Mouse (Mus musculus) skeletal muscle tissue, adult 2 months (tissue): ENCODE measurements at regions not wholly inside any gene's neighbourhood (a gene's known extent, or its start where the extent isn't known, plus 50 kb on each side); places are given as distances from the start of the nearest gene placed in this dataset.

ENCODE experiments used
- DNase-seq: peaks from one replicate; pipeline ENCODE4 v3.0.0-alpha.2; 2012; ENCODE audit warnings: low read depth, low spot score

GRCm38 (mm10) chr4:45587202-45587601, 54.9 kb upstream of the Shb start:
- DNase-seq = no peak

DNA sequence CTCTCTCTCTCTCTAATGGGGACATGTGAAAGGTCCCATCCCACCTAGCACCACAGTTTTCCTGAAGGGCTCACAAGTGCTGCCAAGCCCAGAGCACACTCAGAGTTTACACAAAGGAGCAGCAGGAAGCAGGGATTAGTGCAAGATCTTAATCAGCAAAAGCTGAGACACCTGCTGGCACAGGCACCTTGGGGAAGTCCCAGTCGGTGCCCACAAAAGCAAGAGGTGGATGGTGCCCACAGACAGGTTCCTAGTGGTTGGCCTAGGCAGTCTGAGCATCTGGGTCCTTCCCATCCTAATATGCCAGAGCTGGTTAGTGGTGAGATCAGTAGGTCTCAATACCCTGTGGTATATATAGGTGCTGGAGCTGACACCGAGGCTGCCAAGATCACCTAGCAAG, 54.0 kb upstream of the Shb start:
- no peak for DNase-seq

GRCm38 (mm10) chr4:45585188-45585820, 53.0 kb upstream of the Shb start:
- no peak for DNase-seq

- no peak for DNase-seq
These were observed 51.7 kb upstream of the Shb start for GRCm38 (mm10) chr4:45583966-45584365.

- no peak for DNase-seq
These were observed 50.2 kb upstream of the Shb start for GRCm38 (mm10) chr4:45582496-45582895.
